Mouse (Mus musculus): Measurements from ENCODE around the gene Colgalt2. TPM values are rescaled to one million over a fixed set of nuclear protein-coding genes. Genes with fewer than 3 reads are reported as not detected.
A peak's percentile ranks its signal among the peaks of the same experiment; 100 is the strongest.

Colgalt2 gene
- total RNA-seq, 2 experiments from 2014 or later: 5.3 TPM

DNA sequence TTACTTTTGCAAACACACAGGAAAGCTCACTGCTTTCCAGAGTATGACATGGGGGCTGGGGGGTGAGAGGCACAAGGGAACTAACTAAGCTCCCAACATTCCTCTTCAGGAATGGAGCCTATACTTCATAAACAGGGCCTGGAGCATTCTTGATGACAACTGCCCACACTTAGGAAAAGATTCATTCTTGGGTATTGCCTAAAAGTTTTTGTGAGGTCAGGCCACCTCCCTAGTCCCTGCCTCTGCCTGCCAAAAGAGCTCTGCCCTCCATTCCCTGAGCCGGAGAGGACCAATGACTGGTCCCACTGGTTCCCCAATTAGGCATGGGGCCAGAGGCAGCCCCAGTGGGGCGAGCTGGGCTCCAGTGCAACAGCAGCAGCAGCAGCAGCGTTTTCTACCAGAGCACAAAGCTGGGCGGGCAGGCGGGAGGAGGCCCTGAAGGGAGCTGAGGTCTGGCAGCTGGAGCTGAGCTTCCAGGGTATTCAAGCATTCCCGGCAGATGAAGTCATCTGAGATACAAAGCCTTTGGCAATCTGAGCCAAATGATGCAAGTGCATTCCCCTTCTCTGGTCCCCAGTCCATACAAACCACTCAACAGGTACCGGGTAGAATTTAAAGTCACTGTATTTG lies 156.4 kb downstream of the Colgalt2 start:
- intact Hi-C loops (cut with DNase I): loop anchor here (10.0 kb wide), 1 partner anchor 69 kb away; no protein-coding TSS in a partner anchor
- DNase-seq (ENCODE audit: low spot score in 2 of 2): peak; percentile 24

- intact Hi-C loops (cut with DNase I): loop anchor here (10.0 kb wide), 1 partner anchor 68 kb away; no protein-coding TSS in a partner anchor
- DNase-seq (ENCODE audit: low spot score in 2 of 2): no peak
Measured at GRCm38 (mm10) chr1:152556576-152557281, 157.1 kb downstream of the Colgalt2 start.

Other genes starting within 250 kb of the Colgalt2 start
- gene Tsen15, start 13.1 kb upstream of the Colgalt2 start, total RNA-seq (2021): 10 to 100 TPM; 29.0 to 35.2 TPM